Mouse (Mus musculus) liver, embryonic 12.5 days (tissue): ENCODE data around the gene Msmo1. TPM values are rescaled to one million over a fixed set of nuclear protein-coding genes. Genes with fewer than 3 reads are reported as not detected.

Experiments
- ATAC-seq: fragments of 200-750 bp; cut with Nextera tagmentation; 2 replicates; pipeline ENCODE4 v1.8.0; 2017; ENCODE audit warnings: moderate number of reproducible peaks, mild to moderate bottlenecking, moderate library complexity
- H3K27ac ChIP-seq: fragments of 300-500 bp; sonication (generic); 2 replicates; pipeline ENCODE4 v1.5.1; 2016; ENCODE audit warnings: mild to moderate bottlenecking
- H3K27me3 ChIP-seq: fragments of 300-500 bp; sonication (generic); replicated peaks from 2 replicates; pipeline ENCODE4 v1.6.1; 2016; ENCODE audit warnings: mild to moderate bottlenecking, moderate library complexity
- H3K36me3 ChIP-seq: fragments of 300-500 bp; sonication (generic); 2 replicates; pipeline ENCODE4 v1.6.1; 2016; ENCODE audit warnings: mild to moderate bottlenecking, moderate library complexity
- H3K4me1 ChIP-seq: fragments of 300-500 bp; sonication (generic); 2 replicates; pipeline ENCODE4 v1.6.1; 2016
- H3K4me2 ChIP-seq: fragments of 300-500 bp; sonication (generic); 2 replicates; pipeline ENCODE4 v1.6.1; 2016; ENCODE audit warnings: mild to moderate bottlenecking, moderate library complexity
- H3K4me3 ChIP-seq: fragments of 300-500 bp; sonication (generic); 2 replicates; pipeline ENCODE4 v1.5.1; 2016; ENCODE audit warnings: mild to moderate bottlenecking, moderate library complexity
- H3K9ac ChIP-seq: fragments of 300-500 bp; sonication (generic); 2 replicates; pipeline ENCODE4 v1.6.1; 2016; ENCODE audit warnings: mild to moderate bottlenecking, moderate library complexity
- H3K9me3 ChIP-seq: fragments of 300-500 bp; sonication (generic); replicated peaks from 2 replicates; pipeline ENCODE4 v1.6.1; 2016; ENCODE audit warnings: mild to moderate bottlenecking, moderate library complexity
- WGBS: fragments of 180-500 bp; shearing (Covaris S2); methylation state at CpG from one replicate; pipeline ENCODE4 v1.1.7; 2016; ENCODE audit not compliant: insufficient replicate concordance; 5-methylcytosine and 5-hydroxymethylcytosine counted together
- polyA plus RNA-seq: library from polyadenylated mRNA; unstranded; fragments of >200 nt; fragmentation: Nextera tagmentation; extraction: Ambion mirVana; gene quantifications from 2 replicates; pipeline ENCODE4 v1.2.1, GENCODE M21; 2016

Gene Msmo1
- 122 and 135 TPM in 2 replicates for polyA plus RNA-seq

DNA sequence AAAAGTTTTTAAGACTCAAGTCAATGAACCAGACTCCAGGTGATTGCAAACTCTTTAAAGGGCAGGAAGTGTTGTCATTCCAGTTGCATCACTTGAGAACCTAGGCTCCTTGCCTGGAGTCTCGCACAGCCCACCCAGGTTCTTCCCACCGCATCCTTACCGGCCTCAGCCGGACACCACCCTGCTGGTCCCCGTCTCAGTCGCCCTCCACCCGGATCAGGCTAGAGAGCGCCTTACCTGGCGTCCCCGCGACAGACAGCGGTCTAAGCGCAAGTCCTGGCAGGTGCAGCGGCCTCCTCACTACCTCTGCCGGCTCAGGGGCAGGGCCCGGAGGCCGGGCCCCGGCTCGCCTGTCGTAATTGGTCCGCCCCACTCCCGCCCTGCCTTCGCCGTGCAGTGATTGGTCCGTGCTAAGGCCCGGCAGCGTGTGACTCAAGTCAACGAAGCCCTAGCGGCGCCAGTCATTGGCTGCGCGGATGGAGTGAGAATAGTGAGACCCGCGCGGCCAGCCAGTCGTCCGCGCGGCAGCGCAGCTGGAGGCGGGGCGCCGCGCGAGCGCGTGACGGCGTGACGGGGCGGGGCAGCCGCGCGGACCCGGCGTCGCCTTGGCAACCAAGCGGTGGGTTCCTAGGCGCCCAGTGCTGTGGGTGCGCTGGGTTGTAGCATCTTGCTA, at the start of gene Msmo1:
Msmo1 (minus strand) TSS at position 522 of the 673 bp plus-strand sequence.
- Histone ChIP-seq H3K4me3 (peak within 1 kb of the TSS; percentile 68), H3K4me1 (peaks cover 22% of the 10 kb centered on the region), H3K4me2 (peak within 1 kb of the TSS; percentile 73), H3K36me3 (peaks cover 18% of the 10 kb centered on the region), H3K27me3 (no peaks in the 10 kb centered on the region), H3K9ac (peak within 1 kb of the TSS; percentile 72), H3K9me3 (no peaks in the 10 kb centered on the region), H3K27ac (peak within 1 kb of the TSS; percentile 52)
- WGBS, result under 1% methylated on average over 60 of the region's 60 CpGs
- ATAC-seq, result peak; percentile 99

DNA sequence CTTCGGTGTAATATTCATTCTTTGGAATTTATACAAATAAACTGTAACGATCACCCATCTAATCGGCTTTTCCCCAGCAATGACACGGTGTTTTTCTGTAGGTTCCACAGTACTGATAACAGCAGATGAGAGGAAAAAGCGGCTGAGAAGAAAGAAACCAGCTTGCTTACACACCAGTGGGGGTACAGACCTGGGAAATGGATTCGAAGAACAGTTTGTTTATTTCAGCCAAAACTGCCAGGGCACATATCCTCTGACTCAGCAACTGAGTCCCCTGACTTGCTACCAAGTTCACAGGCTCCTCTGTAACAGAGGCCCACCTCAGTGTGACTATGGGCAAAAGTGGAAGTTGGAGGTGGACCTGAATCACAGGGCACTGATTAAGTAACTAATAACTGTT, 48.4 kb upstream of the Msmo1 start:
- Histone ChIP-seq H3K4me3 (no peak overlapping the region), H3K9ac (no peak overlapping the region), H3K27ac (no peak overlapping the region), H3K27me3 (no peaks in the 10 kb centered on the region), H3K4me1 (peaks cover 29% of the 10 kb centered on the region), H3K9me3 (no peaks in the 10 kb centered on the region), H3K36me3 (peaks cover 8% of the 10 kb centered on the region; the same call in 1 of the 2 replicates), H3K4me2 (peak overlapping the region; percentile 27; the same call in 1 of the 2 replicates)
- peak; percentile 44; the same call in 1 of the 2 replicates for ATAC-seq
- 31% methylated on average over 6 of the region's 6 CpGs for WGBS

GRCm38 (mm10) chr8:64777925-64778324, 44.3 kb upstream of the Msmo1 start:
- Histone ChIP-seq H3K4me1 (peaks cover 12% of the 10 kb centered on the region), H3K36me3 (peaks cover 8% of the 10 kb centered on the region; the same call in 1 of the 2 replicates), H3K4me2 (no peak overlapping the region), H3K27me3 (no peaks in the 10 kb centered on the region), H3K9ac (no peak overlapping the region), H3K27ac (no peak overlapping the region), H3K9me3 (no peaks in the 10 kb centered on the region), H3K4me3 (no peak overlapping the region)
- WGBS, result 76% methylated on average over 9 of the region's 9 CpGs
- ATAC-seq, result peak; percentile 30; the same call in 1 of the 2 replicates

GRCm38 (mm10) chr8:64774136-64774535, 40.5 kb upstream of the Msmo1 start:
- Histone ChIP-seq H3K9ac (no peak overlapping the region), H3K36me3 (peaks cover 11% of the 10 kb centered on the region; the same call in 1 of the 2 replicates), H3K4me2 (no peak overlapping the region), H3K27me3 (no peaks in the 10 kb centered on the region), H3K9me3 (no peaks in the 10 kb centered on the region), H3K4me3 (no peak overlapping the region), H3K4me1 (no peaks in the 10 kb centered on the region), H3K27ac (no peak overlapping the region)
- WGBS, result 85% methylated on average over 6 of the region's 6 CpGs
- no peak for ATAC-seq

DNA sequence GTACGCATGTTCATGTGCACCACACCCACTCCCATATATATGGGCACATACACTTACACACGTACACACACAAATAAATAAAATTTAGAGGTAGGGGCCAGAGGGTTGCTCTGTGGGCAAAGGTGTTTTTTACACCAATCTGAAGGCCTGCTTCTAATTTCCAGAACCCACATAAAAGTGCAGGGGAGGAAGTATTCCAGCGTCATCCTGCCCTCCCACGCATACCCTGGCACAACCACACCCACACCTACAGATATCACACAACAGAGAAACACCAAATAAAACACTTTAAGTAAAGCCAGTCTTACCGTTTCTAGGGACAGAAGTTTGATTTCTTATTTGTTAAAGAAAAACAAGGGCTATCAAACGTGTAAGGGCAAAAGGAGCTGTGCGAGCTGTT, 37.2 kb upstream of the Msmo1 start:
- Histone ChIP-seq H3K27me3 (no peaks in the 10 kb centered on the region), H3K4me3 (no peak overlapping the region), H3K4me1 (no peaks in the 10 kb centered on the region), H3K27ac (no peak overlapping the region), H3K4me2 (no peak overlapping the region), H3K9me3 (no peaks in the 10 kb centered on the region), H3K36me3 (peaks cover 4% of the 10 kb centered on the region; the same call in 1 of the 2 replicates), H3K9ac (no peak overlapping the region)
- ATAC-seq, result no peak
- WGBS, result 73% methylated on average over 7 of the region's 7 CpGs

DNA sequence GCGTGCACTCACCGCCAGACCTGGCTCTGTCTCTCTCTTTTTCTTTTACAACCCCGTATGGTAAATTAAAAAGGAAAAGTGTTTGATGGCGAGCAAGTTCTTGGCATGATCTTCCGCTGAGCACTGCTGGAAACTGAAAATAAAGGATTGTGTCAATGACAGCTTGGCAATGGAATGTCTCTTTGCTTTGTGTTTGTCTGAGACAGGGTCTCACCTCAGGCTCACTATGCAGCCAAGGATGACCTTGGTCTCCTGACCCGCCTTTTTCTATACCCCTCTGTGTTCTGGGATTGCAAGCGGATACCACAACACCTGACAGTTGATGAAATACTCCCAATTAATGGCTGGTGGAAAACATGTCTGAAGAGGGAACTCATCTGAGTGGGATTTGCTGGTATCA, 36.0 kb upstream of the Msmo1 start:
- no peak overlapping the region for H3K9ac ChIP-seq
- H3K4me1 ChIP-seq, result no peaks in the 10 kb centered on the region
- H3K27me3 ChIP-seq, result no peaks in the 10 kb centered on the region
- no peak for ATAC-seq
- no peak overlapping the region for H3K27ac ChIP-seq
- peaks cover 4% of the 10 kb centered on the region; the same call in 1 of the 2 replicates for H3K36me3 ChIP-seq
- no peak overlapping the region for H3K4me3 ChIP-seq
- WGBS, result 74% methylated on average over 7 of the region's 7 CpGs
- no peak overlapping the region for H3K4me2 ChIP-seq
- H3K9me3 ChIP-seq, result no peaks in the 10 kb centered on the region

DNA sequence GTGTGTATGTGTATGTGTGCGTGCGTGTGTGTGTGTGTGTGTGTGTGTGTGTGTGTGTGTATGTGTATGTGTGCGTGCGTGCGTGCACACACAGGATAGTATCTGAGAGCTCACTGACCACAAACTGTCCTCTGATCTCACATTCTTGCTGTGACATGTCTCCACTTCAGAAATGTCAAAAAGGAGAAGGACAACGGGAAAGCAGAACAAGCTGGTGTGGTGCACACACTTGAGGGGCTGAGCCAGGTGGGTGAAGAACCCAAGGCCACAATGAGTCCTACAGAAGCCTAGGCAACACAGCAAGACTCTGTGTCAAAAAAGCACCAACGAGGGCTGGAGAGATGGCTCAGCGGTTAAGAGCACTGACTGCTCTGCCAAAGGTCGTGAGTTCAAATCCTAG, 35.1 kb upstream of the Msmo1 start:
- Histone ChIP-seq H3K27ac (no peak overlapping the region), H3K36me3 (peaks cover 4% of the 10 kb centered on the region; the same call in 1 of the 2 replicates), H3K4me3 (no peak overlapping the region), H3K4me2 (no peak overlapping the region), H3K4me1 (no peaks in the 10 kb centered on the region), H3K9me3 (no peaks in the 10 kb centered on the region), H3K9ac (no peak overlapping the region), H3K27me3 (no peaks in the 10 kb centered on the region)
- 65% methylated on average over 9 of the region's 9 CpGs for WGBS
- no peak for ATAC-seq

GRCm38 (mm10) chr8:64767047-64767446, 33.5 kb upstream of the Msmo1 start:
- H3K27ac ChIP-seq, result no peak overlapping the region
- no peaks in the 10 kb centered on the region for H3K27me3 ChIP-seq
- H3K4me3 ChIP-seq, result no peak overlapping the region
- peaks cover 4% of the 10 kb centered on the region; the same call in 1 of the 2 replicates for H3K36me3 ChIP-seq
- no peak overlapping the region for H3K9ac ChIP-seq
- WGBS, result 90% methylated on average over 9 of the region's 9 CpGs
- no peaks in the 10 kb centered on the region for H3K9me3 ChIP-seq
- no peaks in the 10 kb centered on the region for H3K4me1 ChIP-seq
- no peak overlapping the region for H3K4me2 ChIP-seq
- no peak for ATAC-seq

GRCm38 (mm10) chr8:64764075-64764474, 30.5 kb upstream of the Msmo1 start:
- WGBS, result 41% methylated on average over 9 of the region's 9 CpGs
- Histone ChIP-seq H3K9ac (no peak overlapping the region), H3K36me3 (no peaks in the 10 kb centered on the region; the same call in 1 of the 2 replicates), H3K9me3 (no peaks in the 10 kb centered on the region), H3K27me3 (no peaks in the 10 kb centered on the region), H3K4me2 (no peak overlapping the region), H3K27ac (no peak overlapping the region), H3K4me1 (no peaks in the 10 kb centered on the region), H3K4me3 (no peak overlapping the region)
- no peak for ATAC-seq

DNA sequence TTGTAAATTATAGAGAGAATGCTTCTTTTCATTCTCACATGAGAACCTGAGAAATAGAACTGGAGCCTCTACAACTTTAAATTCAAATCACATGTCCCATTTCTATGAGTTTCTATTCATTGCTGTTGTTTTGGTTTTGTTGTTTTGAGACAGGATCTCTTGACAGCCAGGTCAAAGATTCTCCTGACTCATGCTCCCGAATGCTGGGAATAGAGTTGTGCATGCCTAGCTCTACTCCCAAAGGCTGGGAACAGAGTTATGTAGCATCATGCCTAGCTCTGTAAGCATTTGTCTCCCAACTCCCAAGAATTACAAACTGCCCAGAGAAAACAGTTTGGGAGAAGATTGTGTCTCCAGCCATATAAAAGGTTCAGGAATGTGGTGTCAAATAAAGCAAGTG, 29.2 kb upstream of the Msmo1 start:
- Histone ChIP-seq H3K4me3 (no peak overlapping the region), H3K27me3 (no peaks in the 10 kb centered on the region), H3K4me2 (no peak overlapping the region), H3K27ac (no peak overlapping the region), H3K9ac (no peak overlapping the region), H3K4me1 (no peaks in the 10 kb centered on the region), H3K9me3 (no peaks in the 10 kb centered on the region), H3K36me3 (peaks cover 7% of the 10 kb centered on the region)
- WGBS, result 63% methylated on average over 1 of the region's 1 CpGs
- no peak for ATAC-seq

DNA sequence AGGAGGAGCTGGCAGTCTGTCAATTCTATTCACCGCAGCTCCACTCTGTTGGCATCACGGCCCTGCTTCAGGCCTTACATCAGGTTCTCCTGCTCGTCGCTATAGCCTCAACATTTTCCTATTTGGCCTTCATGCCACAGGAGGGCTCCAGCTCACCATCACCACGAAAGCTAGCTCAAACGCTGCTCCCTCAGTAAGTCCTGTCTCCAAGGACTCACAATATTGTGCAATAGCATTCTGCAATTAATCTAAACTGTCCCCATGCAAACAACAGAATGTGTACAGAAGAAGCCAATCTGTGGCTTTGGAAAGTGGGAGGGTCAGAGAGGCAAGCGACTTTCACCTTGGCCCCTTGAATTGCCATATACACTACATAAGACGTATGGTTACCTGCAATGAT, 27.8 kb upstream of the Msmo1 start:
- Histone ChIP-seq H3K9ac (no peak overlapping the region), H3K4me3 (no peak overlapping the region), H3K27ac (no peak overlapping the region), H3K36me3 (peaks cover 13% of the 10 kb centered on the region), H3K27me3 (no peaks in the 10 kb centered on the region), H3K9me3 (no peaks in the 10 kb centered on the region), H3K4me1 (no peaks in the 10 kb centered on the region), H3K4me2 (no peak overlapping the region)
- 77% methylated on average over 8 of the region's 8 CpGs for WGBS
- peak; percentile 42; the same call in 1 of the 2 replicates for ATAC-seq

DNA sequence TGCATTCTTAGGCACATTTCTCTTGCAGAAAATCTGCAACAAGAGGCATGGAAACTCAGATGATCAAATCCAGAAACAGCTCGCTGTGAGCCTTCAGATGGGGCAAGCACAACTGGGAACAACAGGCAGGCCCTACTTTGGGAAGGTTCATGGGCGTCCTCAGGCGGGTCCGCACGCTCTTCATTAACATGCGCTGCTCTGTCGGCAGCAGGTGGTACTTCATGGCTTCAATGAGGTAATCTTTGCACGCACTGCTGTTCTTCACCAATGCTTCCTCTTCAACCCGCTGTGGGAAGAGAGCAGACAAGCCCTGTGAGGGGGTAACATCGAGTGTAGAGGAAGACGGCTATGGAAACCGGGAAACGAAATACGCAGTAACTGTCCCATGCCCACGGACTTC, 24.4 kb upstream of the Msmo1 start:
- Histone ChIP-seq H3K4me3 (no peak overlapping the region), H3K9ac (no peak overlapping the region), H3K4me1 (no peaks in the 10 kb centered on the region), H3K4me2 (no peak overlapping the region), H3K9me3 (no peaks in the 10 kb centered on the region), H3K27ac (no peak overlapping the region), H3K36me3 (peaks cover 21% of the 10 kb centered on the region), H3K27me3 (no peaks in the 10 kb centered on the region)
- 87% methylated on average over 15 of the region's 15 CpGs for WGBS
- no peak for ATAC-seq
